Mouse (Mus musculus) lung, adult 2 months (tissue): Measurements from ENCODE around the gene S100z.

Source experiments
- CTCF ChIP-seq: fragments of 200-500 bp; IDR thresholded peaks from 2 replicates; pipeline ENCODE4 v1.5.1; 2011; ENCODE audit warnings: mild to moderate bottlenecking, low read length, control low read depth; ENCODE audit not compliant: insufficient read depth
- POLR2A ChIP-seq: fragments of 200-500 bp; IDR thresholded peaks from 2 replicates; pipeline ENCODE4 v1.6.1; 2011; ENCODE audit warnings: low read depth, mild to moderate bottlenecking, control low read depth, low read length, borderline replicate concordance; ENCODE audit errors: extremely low read depth

DNA sequence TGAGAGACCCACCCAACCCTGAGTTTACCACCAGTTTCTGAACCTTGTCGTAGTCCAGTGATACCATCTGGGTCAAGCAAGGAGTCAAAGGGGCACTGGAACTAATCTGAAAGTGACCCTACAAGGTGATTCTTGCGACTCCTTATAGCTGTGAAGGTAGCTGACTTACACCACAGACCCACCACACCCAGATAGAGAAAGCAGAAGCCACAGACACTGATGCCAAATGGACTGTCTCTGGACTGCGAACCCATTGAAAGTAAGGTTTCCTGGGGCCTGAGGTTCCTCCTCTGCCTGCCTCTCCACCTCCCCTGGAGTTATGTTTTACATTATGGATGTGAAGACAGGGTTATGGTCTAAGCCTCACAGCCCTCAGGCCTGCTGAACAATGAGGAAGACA is 18.1 kb upstream of the S100z start:
- TF ChIP-seq CTCF (no peak), POLR2A (no peak)
